Mouse (Mus musculus): Measurements from ENCODE around the gene Fam83d.

Gene Fam83d

DNA sequence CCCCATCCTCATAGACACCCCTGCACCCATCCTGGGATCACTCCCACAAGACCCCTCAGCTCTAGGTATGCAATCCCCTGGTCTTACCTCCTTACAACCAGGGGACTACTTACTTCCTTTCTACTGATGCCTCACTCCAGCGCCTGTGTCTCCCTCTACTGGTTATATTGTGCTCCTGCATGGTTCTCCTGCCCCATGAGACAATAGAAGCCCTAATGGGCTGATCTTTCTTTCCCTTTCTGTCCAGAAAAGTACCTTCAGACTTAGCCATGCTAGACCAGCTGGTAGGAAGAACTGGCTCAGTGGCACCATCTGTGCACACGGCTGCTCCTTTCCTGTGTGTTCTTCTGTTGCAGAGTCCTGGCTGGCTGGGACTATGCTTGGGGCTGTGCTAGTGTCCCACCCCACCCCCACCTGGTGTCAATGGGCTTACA is 22.8 kb upstream of the Fam83d start:
- DNase-seq (ENCODE audit: low spot score in 2 of 2) = peak in 1 of 2 experiments; percentile 48

DNA sequence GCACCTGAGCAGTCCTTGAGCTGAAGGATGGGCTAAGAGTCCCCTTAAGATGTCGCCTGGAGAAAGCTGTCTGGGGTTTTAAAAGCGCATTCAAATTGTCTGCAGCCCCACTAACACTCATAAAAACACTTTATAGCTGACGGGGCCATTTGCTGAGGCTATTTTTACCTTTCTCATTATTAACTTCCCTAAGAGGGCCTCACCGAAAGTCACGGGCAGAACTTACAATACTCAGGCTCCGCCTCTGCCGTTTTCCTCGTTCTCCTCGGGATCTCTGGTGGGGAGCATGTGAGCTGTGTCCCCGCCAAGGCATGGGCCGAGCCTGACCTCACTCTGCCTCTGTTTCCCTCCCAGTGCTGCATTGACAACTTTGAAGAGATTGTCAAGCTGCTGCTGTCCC is 21.7 kb upstream of the Fam83d start:
- DNase-seq (ENCODE audit: low spot score in 2 of 2) = no peak

DNA sequence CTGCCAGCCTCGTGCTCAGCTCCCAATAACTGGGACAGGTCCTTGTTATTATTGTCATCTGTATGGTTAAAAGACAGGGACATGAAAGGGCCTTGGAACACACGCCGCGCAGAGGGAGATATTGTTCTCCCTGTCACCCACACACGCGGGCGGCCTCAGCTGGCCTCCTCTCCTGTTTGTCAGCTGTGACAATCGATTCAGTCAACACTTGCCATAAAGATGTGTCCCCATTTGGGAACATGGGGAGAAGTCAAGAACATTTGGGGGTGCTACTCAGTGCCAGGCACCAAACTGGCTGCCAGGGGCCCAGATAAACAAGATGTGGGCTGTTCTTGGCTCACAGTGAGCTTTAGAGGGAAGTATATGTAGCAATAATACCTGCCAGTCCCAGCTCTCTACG is 18.5 kb upstream of the Fam83d start:
- DNase-seq (ENCODE audit: low spot score in 2 of 2) = no peak

DNA sequence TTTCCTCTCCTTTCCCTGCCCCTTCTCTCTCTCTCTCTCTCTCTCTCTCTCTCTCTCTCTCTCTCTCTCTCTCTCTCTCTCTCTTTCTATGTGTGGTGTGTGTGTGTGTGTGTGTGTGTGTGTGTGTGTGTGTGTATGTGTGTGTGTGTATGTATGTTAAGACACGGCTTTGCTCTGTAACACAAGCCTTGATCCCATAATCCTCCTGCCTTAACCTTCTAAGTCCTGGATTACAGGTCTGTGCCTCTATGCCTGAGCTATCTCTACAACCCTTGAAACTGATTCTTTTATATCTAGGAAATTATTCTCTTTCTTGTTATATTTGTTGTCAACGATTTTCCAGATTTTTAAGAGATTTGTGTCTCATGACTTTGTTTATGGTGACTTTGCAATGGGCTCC is 7.7 kb upstream of the Fam83d start:
- DNase-seq (ENCODE audit: low spot score in 2 of 2) = no peak

DNA sequence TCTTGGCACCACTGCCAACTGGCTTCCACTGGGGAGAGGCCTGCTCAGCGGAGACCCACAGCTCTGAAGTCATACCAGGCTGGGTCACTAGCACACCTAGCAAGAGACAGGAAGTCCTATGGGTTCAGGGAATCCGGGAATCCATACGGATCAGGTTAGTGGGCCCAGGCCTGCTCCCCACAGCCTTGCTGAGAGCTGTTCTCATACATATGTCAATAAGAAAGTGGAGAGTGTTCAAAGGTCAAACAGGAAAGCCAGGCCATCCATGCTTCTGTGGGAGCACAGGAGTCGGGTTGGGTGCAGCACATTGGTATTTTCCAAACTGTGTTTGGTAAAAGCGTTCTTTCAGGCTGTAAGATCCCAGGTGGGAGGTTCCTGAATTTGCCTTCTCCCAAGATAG is 5.6 kb upstream of the Fam83d start:
- no peak for DNase-seq (ENCODE audit: low spot score in 2 of 2)

DNA sequence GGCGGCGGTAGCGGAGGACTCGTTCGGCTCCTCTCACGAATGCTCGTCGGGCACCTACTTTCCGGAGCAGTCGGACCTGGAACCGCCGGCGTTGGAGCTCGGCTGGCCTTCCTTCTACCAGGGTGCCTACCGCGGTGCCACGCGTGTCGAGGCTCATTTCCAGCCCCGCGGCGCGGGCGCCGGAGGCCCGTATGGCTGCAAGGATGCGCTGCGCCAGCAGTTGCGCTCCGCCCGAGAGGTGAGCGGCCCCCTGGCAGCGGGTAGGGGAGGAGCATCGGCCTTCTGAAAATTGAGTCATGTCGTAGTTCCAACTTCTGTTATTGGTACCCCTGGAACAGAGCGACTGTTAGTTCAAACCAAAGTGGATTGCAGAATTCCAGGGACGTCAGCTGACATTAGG is 457 bp downstream of the Fam83d start:
- peak in 1 of 2 experiments; percentile 74 for DNase-seq (ENCODE audit: low spot score in 2 of 2)

DNA sequence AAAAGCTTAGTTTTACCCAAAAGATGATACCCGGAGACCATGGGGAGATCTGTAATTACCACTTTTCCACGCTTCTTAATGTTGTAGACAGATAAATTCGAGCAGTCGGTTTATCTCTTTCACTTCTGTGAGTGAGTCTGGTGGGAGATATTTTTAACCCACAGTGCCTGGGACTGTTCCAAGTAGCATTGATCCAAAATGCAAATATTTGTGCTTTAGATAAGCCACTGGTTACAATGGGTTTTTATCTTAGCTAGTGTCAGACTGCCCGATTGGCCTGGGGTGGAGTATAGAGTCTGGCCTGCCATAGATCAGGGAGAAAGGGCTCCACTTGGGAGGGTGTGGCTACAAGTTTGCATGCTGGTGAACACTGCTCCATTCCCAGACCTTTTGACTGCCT is 878 bp downstream of the Fam83d start:
- DNase-seq (ENCODE audit: low spot score in 2 of 2) = peak in 1 of 2 experiments; percentile 24

DNA sequence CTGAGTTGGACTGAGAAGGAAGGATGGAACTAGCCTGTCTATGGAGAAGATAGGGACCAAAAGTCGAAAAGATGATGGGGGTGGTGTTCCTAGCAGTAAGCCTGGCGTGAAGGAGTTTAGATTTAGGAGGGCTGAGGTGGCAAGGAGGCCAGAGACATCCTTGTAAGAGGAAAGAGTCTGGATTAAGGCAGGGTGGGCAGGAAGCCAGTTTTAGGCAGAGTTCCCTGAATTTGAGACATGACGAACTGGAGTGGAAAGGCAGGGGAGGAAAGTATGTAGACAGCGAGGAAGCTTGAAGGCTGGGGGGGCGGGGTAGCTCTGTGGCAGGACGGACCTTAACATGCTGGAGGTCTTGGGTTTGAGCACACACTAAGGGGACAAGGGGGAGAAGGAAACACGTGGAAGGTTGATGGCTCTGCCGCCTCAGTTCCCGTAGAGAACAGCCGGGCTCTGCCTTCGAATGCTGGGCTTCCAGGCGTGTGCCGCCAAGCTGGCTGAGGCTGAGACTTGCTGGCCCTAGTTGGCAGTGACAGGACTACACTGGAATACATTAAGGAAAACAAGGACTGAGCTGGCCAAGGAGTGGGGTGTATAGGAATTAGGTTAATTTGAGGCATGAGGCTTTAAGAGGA is 2.3 kb downstream of the Fam83d start:
- DNase-seq (ENCODE audit: low spot score in 2 of 2) = no peak

DNA sequence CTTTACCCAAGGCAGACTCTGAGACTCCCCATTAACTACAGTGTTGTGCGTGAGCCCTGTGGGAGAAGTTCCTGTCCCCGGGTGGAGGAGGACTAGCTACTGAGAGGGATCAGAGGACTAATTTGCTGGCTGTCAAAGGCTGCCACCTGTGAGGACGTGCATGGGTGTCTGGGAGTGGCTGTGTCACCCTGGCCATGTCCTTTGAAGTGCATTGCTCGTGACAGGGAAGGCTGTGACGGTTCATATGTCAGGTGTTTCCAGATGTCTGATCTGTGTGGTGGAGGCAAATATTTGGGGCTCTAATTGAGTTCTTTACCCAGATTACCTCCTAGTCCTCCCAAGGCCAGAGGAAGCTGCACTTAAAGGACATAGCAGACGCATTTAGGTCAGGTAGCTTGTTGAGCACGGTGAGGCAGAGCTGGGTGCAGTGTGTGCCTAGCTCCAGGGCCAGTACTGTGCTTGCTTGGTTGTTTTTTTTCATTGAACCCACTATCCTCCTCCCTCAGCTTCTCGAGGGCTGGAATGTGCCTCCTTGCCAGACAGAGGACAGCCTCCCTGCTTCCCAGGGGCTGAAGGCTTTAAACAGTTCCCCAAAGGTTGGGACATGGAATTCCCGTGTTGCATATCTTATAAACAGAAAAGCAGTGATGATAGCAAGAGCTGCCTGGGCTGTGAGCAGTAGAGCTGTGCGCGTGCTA is 3.3 kb downstream of the Fam83d start:
- no peak for DNase-seq (ENCODE audit: low spot score in 2 of 2)

DNA sequence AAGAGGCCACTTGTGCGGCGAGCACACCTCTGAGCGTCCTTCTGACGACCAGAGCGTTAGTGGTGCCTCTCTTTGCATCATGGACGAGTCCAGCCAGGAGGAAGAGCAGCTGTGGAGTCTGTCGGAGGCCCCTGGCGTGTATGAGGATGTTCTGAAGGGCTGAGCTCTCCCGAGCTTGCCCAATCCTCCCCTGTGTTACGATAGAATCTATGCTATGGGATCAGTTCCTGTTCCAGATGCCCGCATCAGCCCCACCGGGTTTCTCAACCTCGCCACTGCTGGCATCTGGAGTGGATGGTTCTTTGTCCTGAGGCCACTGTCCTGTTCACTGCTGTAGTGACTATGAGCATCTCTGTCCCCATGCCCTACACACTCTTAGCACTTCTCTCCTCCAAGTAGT is 4.9 kb downstream of the Fam83d start:
- no peak for DNase-seq (ENCODE audit: low spot score in 2 of 2)

DNA sequence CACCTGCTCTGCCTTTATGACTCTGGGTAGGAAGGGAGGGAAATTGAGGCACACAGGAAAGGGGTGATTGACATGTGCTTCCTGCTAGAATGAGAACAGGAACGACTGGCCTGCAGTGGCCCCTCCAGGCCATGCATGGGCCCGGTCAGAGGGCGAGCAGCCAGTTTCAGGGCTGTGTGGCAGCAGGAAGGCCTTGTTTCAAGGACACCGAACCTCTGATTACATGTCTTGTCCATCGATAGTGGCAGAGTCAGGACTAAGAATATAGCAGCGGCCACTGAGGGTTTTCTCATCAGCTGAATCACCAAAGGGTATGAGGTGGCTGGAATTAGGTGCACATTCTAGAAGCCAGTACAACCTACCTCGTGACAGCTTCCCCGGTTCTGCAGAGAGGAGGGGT is 7.0 kb downstream of the Fam83d start:
- DNase-seq (ENCODE audit: low spot score in 2 of 2) = no peak

DNA sequence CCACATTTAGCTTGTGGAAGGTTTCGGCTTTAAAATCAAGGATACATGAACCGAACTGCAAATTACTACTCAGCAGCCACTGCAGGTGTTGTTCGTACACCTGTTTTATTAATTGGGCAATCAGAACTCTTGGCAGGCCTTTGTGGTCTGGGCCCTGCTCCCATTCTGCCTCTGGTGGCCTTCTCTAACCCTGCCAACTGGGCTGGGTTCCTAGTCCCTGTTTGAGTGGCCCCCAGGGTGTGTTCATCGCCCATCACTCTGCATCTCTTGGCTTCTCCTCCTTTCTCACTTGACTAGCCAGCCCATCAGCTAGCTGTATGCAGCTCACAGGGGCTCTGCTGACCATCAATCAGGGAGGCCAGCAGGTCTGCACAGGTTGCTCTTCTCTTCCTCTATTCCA is 8.8 kb downstream of the Fam83d start:
- DNase-seq (ENCODE audit: low spot score in 2 of 2) = no peak

DNA sequence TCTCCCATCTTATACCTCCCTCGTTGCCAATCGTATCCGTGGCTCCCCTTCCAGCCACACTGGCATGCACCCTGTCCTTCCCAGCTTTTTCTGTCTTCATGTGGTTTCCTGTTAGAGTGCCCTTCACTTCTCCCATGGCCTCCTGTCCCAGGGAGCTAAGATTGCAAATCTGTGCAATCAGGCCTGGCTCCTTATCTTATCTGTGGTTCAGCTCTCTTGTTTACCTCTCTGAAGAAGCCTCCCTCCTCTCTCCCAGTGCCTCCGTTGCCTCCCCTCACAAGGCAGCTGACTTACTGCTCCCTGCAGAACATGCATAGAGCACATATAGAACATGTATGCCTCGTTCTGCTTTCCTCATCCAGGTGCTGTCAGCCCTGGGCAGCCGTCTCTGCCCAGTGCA is 9.6 kb downstream of the Fam83d start:
- DNase-seq (ENCODE audit: low spot score in 2 of 2) = no peak

DNA sequence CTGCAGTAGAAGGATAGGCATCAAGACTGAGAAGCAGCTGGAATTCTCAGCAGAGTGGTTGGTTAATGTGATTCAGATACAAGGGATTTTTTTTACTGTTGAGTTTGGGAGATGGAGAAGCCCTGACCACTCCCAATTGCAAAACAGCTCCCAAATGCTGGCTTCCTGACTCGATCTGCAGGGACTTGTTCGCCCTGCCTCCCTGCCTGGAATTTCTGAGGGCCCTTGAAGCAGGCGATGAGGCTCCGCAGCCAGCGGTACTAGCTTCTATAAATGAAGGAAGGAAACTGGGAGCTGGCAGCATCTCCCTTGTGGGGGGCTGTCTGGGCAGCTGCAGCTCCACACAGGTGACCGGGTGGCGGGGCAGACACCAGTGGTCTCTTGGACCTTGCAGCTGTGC is 10.5 kb downstream of the Fam83d start:
- DNase-seq (ENCODE audit: low spot score in 2 of 2) = no peak

DNA sequence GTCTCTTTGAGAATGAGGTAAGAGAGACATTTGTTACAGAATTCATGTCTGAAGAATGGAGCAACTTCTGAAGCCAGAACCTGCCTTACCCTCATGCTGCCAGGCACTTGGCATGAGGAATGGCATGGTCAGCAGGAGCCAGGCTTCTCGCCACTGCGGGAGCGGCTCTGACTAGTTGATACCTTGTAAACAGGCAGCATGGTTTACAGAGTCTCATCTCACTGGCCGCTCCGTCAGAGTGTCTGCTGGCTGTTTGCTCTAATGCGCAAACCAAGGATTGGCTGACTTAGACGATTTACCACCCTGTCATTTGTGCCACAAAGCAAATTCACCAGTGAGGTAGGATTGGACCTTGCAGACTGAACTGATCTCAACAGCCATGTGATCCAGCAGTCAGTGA is 13.2 kb downstream of the Fam83d start:
- DNase-seq (ENCODE audit: low spot score in 2 of 2) = no peak

DNA sequence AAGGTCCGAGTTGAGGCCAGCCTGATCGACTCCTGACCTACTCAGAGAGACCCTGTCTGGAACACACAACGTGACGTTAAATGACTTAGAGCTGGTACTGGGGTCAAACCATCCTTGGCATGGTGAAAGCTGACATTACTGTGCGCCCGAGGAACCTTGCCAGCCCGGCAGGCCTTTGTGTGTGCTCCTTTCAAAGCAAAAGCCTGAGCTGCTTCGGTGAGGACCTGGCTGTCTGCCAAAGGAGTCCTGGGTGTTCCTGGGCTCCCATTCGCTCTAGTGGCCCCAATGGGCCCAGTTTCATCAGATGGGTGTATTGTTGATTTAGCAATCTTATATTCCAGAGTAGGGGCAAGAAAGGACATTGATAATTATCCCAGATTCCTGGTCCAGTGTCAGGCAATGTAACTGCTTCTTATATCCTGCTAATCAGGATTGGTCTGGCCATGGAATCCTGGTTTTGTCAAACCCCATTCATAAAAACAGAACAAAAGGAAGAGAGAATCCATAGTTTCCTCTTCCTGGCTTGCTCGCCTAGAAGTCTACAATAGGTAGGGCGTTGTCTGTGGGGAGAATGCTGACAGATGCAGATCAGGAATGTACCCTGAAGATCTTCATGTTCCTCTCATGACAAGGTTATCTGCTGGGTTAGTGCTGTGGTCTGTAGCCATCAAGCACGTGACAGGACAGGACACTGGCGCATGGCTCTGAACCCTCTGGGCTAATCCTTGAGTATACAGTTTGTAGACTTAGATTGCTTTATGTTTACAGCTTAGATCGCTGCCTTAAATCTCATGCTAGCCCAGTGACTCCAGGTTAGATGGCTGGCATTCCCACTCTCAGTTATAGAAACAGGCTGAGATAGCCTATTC is 19.3 kb downstream of the Fam83d start:
- DNase-seq (ENCODE audit: low spot score in 2 of 2) = no peak

DNA sequence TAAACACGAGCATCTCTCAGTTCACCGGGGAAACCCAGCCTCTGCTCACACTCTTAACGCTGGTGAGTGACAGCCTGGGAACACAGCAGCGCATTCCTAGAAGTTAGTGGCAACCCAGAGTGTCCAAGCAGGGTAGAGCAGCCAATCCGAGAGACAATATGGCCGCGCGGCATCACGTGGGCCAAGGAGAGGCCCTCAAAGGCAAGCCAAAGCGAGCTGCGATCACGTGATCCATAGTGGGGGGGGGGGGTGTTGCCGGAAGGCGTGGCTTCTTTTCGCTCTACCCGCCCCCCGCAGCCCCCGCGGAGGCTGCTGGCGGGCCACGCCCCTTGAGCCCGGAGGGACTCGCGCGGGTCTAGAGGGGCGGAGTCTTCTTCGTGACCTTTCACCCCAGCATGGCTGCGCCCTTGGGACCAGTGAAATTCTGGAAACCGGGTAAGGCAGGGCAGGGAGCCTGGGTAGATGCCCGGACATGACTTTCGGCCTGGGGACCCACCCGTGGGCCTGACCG is 26.7 kb downstream of the Fam83d start, which contains the start of gene Dhx35:
Dhx35 (plus strand) TSS at position 314 of the 511 bp plus-strand sequence.
- DNase-seq (ENCODE audit: low spot score in 2 of 2) = peak; percentile 78 to 93

DNA sequence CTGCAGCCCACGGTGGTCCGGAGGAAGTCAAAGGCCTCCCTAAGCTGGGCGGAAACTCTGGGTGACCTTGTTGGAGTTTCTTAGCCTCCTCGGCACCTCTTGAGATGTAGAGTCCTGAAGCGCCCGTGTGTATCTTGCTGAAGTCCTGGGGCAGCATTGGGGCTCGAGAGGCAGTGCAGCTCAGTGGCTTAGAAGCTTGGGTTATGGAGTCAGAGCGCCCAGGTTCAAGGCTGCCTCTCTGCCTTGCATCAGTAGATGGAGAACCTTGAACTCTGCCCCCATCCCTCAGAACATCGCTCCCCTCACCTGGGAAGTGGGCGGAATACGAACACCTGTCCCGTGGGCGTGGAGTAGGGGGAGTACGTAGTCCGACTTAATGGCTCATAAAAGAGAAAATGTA is 27.1 kb downstream of the Fam83d start:
- DNase-seq (ENCODE audit: low spot score in 2 of 2) = no peak

DNA sequence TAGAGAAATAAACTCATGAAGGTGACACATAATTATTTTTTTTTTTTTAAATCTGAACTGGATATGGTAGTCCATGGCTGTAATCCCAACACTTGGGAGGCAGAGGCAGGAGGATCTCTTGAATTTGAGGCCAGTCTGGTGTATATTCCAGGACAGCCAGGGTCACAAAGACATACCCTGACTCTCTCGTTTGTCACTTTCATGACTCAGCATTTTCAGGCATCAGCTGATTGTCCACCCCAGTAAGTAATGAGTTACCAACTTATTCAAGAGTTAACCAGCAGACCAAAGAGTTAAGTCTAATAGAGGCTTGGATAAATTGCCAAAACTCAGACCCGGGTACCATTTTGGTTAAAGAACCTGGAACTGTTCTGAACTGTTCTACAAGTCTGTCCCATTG is 28.0 kb downstream of the Fam83d start:
- DNase-seq (ENCODE audit: low spot score in 2 of 2) = no peak

DNA sequence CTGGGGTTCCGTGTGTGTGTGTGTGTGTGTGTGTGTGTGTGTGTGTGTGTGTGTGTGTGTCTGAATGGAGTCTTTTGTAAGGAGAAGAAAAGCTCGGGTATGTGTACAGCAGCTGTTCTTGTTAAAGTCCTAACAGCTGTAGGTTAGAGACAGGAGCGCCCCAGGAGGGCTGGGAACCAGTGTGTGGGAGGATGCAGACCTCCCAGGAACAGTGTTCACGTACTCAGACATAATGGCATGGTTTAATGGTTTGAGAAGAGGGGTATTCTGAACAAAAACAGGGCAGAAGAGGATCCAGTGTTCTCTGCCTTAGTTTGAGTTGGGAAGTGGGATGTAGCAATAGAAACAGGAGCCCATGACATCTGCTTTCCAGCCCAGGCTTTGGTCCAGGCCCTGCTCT is 31.4 kb downstream of the Fam83d start:
- DNase-seq (ENCODE audit: low spot score in 2 of 2) = no peak

DNA sequence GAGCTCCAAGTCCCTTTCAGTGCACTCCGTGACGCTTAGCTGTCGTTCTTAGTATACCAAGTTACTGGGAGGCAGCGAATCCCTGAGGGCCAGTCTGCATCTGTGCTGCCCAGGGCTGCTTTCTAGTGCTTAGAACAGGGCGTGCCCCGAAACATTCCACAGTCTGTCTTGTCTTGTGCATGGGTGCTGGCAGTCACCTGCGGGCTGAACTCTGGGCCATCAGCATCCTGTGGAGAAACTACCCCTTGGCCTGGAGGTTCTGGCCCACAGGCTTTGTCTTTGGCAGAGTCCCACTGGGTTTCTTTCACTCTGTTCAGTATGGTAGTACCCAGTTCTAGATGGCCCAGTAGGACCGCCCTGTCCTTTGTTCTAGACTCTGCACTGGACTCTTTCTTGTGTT is 32.9 kb downstream of the Fam83d start:
- no peak for DNase-seq (ENCODE audit: low spot score in 2 of 2)

DNA sequence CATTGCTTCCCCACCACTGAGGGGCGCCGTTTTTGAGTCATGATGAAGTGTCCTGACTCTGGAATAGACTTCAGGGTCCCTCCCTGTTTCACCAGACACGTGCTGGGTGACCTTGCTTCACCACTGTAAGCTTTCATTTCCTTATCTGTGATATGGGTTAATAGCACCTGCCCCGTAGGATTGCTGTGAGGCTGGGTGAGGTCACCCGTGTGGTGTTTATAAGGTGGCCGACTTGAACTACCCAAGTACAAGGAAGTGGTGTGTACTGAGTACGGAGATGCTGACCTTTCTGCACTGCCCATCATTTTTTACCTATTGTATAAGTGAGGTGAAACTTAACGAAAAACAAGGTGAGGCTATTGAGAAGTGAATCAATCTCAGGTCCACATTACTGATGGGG is 35.7 kb downstream of the Fam83d start:
- no peak for DNase-seq (ENCODE audit: low spot score in 2 of 2)

DNA sequence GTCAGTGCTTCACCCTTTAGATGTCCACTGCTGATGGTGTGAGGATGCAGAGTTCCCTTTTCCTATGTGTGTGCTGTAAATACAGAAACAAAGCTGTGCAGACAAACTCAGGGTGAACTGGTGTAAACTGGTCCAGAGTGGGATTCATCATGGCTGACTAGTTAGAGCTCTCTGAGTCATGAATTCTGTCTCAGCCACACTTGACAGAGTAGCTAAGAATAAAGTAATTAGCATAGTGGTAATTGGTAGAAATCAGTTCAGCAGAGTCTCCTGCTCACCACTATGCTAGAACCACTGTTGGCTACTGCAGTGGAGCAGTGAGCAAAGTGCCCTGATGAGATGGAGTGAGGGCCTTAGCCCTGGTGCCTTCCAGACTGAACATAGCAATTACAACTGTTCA is 47.8 kb downstream of the Fam83d start:
- DNase-seq (ENCODE audit: low spot score in 2 of 2) = no peak

All from spleen, postnatal 10 days (tissue).